Mouse (Mus musculus): ENCODE results near the gene Sema4f.

DNA sequence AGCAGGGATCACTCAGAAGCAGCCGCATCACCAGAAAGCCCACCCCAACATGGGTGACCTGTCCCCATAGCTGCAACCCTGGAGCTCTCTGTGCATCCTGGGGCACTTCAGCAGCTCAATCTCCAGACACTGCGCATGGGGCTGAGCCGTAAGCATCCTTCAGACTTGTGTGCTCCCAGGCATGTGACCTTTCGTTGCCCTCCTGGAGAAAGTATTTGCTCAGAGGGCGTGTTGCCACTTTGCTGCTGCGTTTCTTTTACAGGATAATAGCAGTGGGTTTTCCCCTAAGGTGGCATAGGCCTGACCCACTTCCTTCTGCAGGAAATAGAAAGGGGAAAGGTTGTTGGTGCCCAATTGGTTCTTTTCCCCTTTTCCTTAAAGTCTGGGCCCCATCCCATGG, 48.1 kb downstream of the Sema4f start:
- TF ChIP-seq CTCF (conservative IDR thresholded peaks at IDR 0.05; ENCODE audit: low read length) (no peak), POU5F1 (IDR thresholded peaks at IDR 0.05; ENCODE audit: borderline replicate concordance, low read length) (no peak), NANOG (IDR thresholded peaks at IDR 0.05; ENCODE audit: borderline replicate concordance, low read length) (no peak)

All from E14TG2a.4 (cell line).